Mouse (Mus musculus) megakaryocyte, embryonic 14.5 days (primary cell): ENCODE results near the gene Ttc36.

Experiments used
- FLI1 ChIP-seq: IDR thresholded peaks from 2 replicates; pipeline ENCODE4 v1.6.1; 2012; ENCODE audit warnings: low read length, inconsistent platforms, mixed read lengths
- GATA1 ChIP-seq: IDR thresholded peaks from 3 replicates; pipeline ENCODE4 v1.6.1; 2012; ENCODE audit warnings: mixed read lengths, low read length, inconsistent platforms, borderline replicate concordance

DNA sequence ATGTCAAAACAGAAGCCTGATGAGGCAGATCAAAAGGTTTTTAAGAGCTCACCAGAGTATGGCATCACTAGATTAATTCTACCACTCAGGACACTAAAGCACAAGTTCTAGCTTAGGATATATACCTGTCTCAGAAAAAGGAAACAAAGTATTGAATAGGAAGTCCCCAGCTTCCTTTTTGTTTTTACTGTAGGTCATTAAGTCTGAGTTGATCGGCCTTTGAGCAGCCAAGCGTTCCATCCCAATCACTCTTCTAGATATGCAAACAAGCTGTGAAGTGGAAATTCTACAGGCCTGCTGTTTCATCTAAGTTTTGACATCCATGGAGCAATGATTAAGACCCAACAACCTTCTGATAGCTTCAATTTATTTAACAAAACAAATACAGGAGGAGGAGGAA, 42.0 kb downstream of the Ttc36 start:
- TF ChIP-seq GATA1 (no peak), FLI1 (no peak)
